Mouse (Mus musculus) cerebellum, adult (tissue): ENCODE measurements around the gene Rnf150.

Experiments
- ATAC-seq: cut with Nextera tagmentation; 2 replicates; pipeline ENCODE4 v1.9.2; 2017; ENCODE audit warnings: mild to moderate bottlenecking, moderate library complexity, mixed read lengths; ENCODE audit not compliant: insufficient number of reproducible peaks, low FRiP score, low TSS enrichment

Rnf150 gene

DNA sequence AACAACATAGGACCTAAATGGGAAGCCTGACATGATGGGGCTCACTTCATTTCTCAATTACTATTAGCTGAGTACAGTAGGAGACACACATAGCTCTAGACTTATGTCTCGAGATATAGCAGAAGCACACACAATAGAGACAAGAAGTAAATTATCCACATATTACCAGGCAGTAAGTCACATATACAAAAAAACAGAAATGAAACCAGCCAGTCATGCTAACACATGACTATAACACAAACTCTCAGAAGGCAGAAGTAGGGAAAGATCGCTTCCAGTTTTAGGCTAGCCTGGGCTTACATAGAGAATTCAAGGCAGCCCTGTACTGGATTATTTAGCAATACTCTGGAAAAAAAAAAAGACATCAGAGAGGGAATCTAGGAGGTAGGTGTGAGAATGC, 240.8 kb downstream of the Rnf150 start:
- ATAC-seq: no peak

DNA sequence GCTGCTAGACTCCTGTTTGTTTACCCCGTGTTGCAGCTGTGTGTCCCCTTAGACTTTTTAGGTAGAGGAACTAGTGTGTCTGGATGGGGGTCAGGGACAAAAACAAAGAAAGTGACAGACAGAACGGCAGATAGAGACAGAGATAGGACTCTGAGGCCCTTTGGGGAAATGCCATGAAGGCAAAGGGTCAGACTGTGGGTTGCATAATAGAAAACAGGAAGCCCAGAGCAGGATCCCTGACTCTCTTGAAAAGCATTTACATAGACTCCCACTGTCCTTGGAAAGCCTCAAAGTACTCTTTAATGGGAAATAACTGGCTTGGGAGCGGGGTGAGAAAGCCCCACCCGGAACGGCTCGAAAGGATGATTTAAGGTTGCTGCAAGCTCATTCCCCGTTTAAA, 246.6 kb downstream of the Rnf150 start:
- no peak for ATAC-seq

DNA sequence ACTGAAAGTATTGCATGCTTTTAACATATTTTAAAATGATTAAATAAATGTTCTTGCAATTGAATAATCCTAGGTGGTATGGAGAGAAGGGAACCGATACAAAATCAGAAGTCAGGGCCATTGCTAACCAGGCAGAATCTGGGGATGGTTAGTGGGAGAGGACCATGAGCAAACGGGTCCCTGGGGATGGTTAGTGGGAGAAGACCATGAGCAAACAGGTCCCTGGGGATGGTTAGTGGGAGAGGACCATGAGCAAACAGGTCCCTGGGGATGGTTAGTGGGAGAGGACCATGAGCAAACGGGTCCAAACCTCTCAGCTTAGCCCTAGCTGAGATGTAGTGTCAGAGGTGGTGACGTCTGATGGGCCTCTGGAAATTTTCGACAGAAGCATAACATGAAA, 247.0 kb downstream of the Rnf150 start:
- no peak for ATAC-seq

DNA sequence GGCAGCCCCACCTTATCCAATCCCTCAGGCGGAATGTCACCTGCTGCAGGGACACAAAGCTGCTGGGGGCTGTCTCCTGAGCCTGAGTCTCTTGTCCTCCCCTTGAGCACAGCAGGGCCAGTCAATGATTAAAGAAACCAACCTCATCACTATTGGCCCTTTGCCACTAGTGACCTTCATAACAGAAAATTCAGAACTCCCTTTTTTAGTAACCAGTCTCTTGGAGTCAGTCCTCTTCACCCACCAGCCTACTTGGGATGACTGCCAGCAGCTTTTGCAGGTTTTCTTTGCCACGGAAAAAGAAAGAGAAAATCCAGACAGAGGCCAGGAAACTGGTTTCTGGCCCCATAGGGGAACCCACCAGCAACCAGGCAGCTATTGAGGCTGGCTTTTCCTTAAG, 271.9 kb downstream of the Rnf150 start:
- ATAC-seq: no peak

DNA sequence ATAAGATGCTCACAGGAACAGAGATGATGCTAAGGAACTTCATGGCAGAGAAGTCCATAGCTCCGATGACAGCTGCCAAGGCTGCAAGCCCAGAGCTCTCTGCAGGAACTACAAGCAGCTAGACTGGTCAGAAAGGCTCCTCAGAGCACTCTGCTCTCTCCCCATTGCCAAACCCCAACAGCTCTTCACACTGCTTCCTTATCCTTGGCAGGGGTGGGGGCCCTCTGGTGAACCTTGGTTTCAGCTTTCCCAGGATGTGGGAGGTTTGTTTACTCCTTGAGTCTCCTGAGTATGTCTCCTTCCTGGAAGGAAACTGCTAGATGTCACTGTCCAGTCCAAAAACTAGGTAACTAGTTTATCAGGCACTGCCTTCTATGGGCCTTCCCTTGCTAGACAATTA, 276.9 kb downstream of the Rnf150 start:
- no peak for ATAC-seq

DNA sequence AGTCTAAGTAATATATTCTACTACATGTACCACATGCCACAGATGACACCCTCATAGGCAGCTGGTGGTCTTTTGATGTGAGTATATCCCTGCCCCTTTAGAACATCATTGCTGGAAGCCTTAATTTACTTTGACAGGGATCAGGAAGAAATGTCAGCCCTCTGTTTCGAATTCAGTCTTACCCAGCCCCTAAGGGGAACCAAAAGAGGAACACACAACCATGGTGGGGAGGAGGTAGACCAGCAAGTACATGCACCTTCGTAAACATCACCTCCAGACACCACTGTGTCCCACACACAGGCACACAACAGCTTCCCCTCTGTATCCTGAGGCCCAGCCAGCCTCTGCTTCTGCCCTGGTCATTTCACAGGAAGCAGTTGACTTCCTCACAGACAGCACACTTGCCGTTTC, 277.6 kb downstream of the Rnf150 start:
- ATAC-seq: no peak
